Mouse (Mus musculus): ENCODE measurements around the gene Mlxipl. TPM values are rescaled to one million over a fixed set of nuclear protein-coding genes. Genes with fewer than 3 reads are reported as not detected.

The Mlxipl gene
- polyA plus RNA-seq, 1 experiment from 2014 or later = 1.6 TPM

GRCm38 (mm10) chr5:135161221-135161620 lies 71.5 kb downstream of the Mlxipl start:
- no peak overlapping the region for H3K4me3 ChIP-seq (replicated peaks)
- H3K27ac ChIP-seq = no peak overlapping the region
- H3K4me2 ChIP-seq (replicated peaks) = no peak overlapping the region
- H3K9me3 ChIP-seq = no peaks in the 10 kb centered on the region
- no peaks in the 10 kb centered on the region for H3K4me1 ChIP-seq (replicated peaks)
- H3K36me3 ChIP-seq = peaks cover 68% of the 10 kb centered on the region
- no peaks in the 10 kb centered on the region for H3K27me3 ChIP-seq
- no peak overlapping the region for H3K9ac ChIP-seq (replicated peaks)
- WGBS = over 99% methylated on average over 4 of the region's 4 CpGs
- no peak for ATAC-seq

- H3K27ac ChIP-seq = no peak overlapping the region
- no peak overlapping the region for H3K4me3 ChIP-seq (replicated peaks)
- WGBS = 94% methylated on average over 7 of the region's 7 CpGs
- H3K36me3 ChIP-seq = peaks cover 64% of the 10 kb centered on the region
- no peak overlapping the region for H3K9ac ChIP-seq (replicated peaks)
- no peaks in the 10 kb centered on the region for H3K9me3 ChIP-seq
- no peak for ATAC-seq
- H3K4me2 ChIP-seq (replicated peaks) = no peak overlapping the region
- H3K27me3 ChIP-seq = no peaks in the 10 kb centered on the region
- no peaks in the 10 kb centered on the region for H3K4me1 ChIP-seq (replicated peaks)
Observed at GRCm38 (mm10) chr5:135161650-135162049, 72.0 kb downstream of the Mlxipl start.

DNA sequence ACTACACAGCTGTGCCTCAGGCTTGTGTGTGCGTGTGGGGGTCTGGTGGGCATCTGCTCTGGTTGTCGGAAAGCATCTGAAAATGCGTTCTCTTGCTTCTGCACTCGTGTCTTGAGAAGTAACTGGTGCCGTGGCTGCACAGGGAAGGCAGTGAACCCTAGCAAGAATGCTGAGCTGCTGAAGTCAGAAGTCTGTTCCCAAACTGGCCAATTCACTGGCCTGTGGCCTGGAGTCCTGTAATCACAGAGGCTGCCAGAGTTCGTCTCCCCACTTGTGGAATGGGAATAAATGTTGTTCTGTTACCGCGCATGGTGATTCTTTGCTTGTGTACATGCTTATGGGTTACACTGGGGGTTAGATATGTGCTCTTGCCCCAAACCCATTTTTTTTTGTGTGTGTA lies 72.7 kb downstream of the Mlxipl start:
- Histone ChIP-seq H3K9me3 (no peaks in the 10 kb centered on the region), H3K4me1 (replicated peaks) (no peaks in the 10 kb centered on the region), H3K4me2 (replicated peaks) (no peak overlapping the region), H3K36me3 (peaks cover 57% of the 10 kb centered on the region), H3K27me3 (no peaks in the 10 kb centered on the region), H3K27ac (no peak overlapping the region), H3K9ac (replicated peaks) (no peak overlapping the region), H3K4me3 (replicated peaks) (no peak overlapping the region)
- WGBS = 95% methylated on average over 8 of the region's 8 CpGs
- no peak for ATAC-seq

DNA sequence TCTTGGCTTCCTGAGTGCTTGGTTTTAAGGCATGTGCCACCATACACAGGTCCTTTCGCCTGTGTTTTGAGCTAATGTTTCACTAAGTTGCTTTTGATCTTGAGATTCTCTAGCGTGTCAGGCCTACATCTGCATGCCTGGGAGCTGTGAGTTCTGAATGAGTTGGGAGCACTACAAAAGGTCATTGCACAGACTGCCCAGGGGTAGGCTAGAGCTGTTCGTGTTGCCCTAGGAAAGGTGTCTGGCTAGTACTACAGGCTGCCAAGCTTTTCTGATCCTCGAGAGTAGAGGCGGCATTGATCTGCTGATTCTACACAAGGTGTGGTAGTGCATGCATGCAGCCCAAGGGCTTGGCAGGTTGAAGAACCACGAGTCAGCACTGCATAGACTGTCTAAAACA lies 73.1 kb downstream of the Mlxipl start:
- Histone ChIP-seq H3K9ac (replicated peaks) (no peak overlapping the region), H3K4me2 (replicated peaks) (no peak overlapping the region), H3K27me3 (no peaks in the 10 kb centered on the region), H3K4me3 (replicated peaks) (no peak overlapping the region), H3K9me3 (no peaks in the 10 kb centered on the region), H3K36me3 (peaks cover 53% of the 10 kb centered on the region), H3K27ac (no peak overlapping the region), H3K4me1 (replicated peaks) (no peaks in the 10 kb centered on the region)
- no peak for ATAC-seq
- 95% methylated on average over 6 of the region's 6 CpGs for WGBS

GRCm38 (mm10) chr5:135166909-135167308 lies 77.2 kb downstream of the Mlxipl start:
- Histone ChIP-seq H3K27ac (no peak overlapping the region), H3K9ac (replicated peaks) (no peak overlapping the region), H3K9me3 (no peaks in the 10 kb centered on the region), H3K4me1 (replicated peaks) (peaks cover 14% of the 10 kb centered on the region), H3K27me3 (no peaks in the 10 kb centered on the region), H3K4me3 (replicated peaks) (no peak overlapping the region), H3K4me2 (replicated peaks) (no peak overlapping the region), H3K36me3 (peaks cover 20% of the 10 kb centered on the region)
- no peak for ATAC-seq
- 90% methylated on average over 4 of the region's 4 CpGs for WGBS

DNA sequence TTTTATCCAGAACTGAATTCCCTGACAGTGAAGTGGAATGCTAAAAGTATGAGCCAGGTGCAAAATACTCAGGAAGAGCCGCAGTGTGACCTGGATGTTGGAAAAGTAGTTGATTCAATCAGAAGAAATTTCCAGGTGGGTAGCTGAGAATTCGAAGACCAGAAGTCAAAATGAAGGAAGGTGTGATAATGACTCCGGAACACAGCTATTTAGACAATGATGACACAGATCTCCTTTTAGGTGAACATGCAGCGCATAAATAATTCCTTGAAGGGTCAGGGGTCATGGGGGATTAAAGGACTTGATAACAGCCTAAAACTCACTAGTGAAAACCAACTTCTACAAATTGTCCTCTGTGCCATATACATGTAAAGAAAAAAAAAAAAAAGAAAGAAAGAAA lies 77.8 kb downstream of the Mlxipl start:
- Histone ChIP-seq H3K4me1 (replicated peaks) (peaks cover 14% of the 10 kb centered on the region), H3K27me3 (no peaks in the 10 kb centered on the region), H3K4me3 (replicated peaks) (no peak overlapping the region), H3K9me3 (no peaks in the 10 kb centered on the region), H3K36me3 (peaks cover 20% of the 10 kb centered on the region), H3K9ac (replicated peaks) (no peak overlapping the region), H3K27ac (peak overlapping the region; percentile 99), H3K4me2 (replicated peaks) (peak overlapping the region; percentile 73; the same call in 1 of the 2 replicates)
- ATAC-seq = no peak
- WGBS = 96% methylated on average over 4 of the region's 4 CpGs

GRCm38 (mm10) chr5:135168063-135169062 lies 78.7 kb downstream of the Mlxipl start, which contains the start of gene Bcl7b:
Gene Bcl7b (plus strand): TSS chr5:135168283.
- Histone ChIP-seq H3K4me3 (replicated peaks) (peak within 1 kb of the TSS; percentile 64), H3K4me2 (replicated peaks) (peak within 1 kb of the TSS; percentile 73), H3K36me3 (peaks cover 22% of the 10 kb centered on the region), H3K9ac (replicated peaks) (peak within 1 kb of the TSS; percentile 80), H3K4me1 (replicated peaks) (peaks cover 14% of the 10 kb centered on the region), H3K9me3 (no peaks in the 10 kb centered on the region), H3K27me3 (no peaks in the 10 kb centered on the region), H3K27ac (peak within 1 kb of the TSS; percentile 99)
- ATAC-seq = peak; percentile 97
- 2% methylated on average over 86 of the region's 95 CpGs for WGBS

GRCm38 (mm10) chr5:135169479-135169878 lies 79.8 kb downstream of the Mlxipl start:
- Histone ChIP-seq H3K27me3 (no peaks in the 10 kb centered on the region), H3K4me3 (replicated peaks) (peak overlapping the region; percentile 64), H3K9me3 (no peaks in the 10 kb centered on the region), H3K27ac (peak overlapping the region; percentile 99; the same call in 1 of the 2 replicates), H3K4me1 (replicated peaks) (peaks cover 14% of the 10 kb centered on the region), H3K36me3 (peaks cover 32% of the 10 kb centered on the region), H3K9ac (replicated peaks) (peak overlapping the region; percentile 64; the same call in 1 of the 2 replicates), H3K4me2 (replicated peaks) (peak overlapping the region; percentile 73)
- ATAC-seq = no peak
- 90% methylated on average over 5 of the region's 5 CpGs for WGBS

GRCm38 (mm10) chr5:135171688-135172220 lies 82.1 kb downstream of the Mlxipl start:
- Histone ChIP-seq H3K4me3 (replicated peaks) (no peak overlapping the region), H3K9ac (replicated peaks) (no peak overlapping the region), H3K4me1 (replicated peaks) (peaks cover 14% of the 10 kb centered on the region), H3K27me3 (no peaks in the 10 kb centered on the region), H3K9me3 (no peaks in the 10 kb centered on the region), H3K36me3 (peaks cover 50% of the 10 kb centered on the region), H3K4me2 (replicated peaks) (no peak overlapping the region), H3K27ac (no peak overlapping the region)
- ATAC-seq = no peak
- 94% methylated on average over 6 of the region's 6 CpGs for WGBS

DNA sequence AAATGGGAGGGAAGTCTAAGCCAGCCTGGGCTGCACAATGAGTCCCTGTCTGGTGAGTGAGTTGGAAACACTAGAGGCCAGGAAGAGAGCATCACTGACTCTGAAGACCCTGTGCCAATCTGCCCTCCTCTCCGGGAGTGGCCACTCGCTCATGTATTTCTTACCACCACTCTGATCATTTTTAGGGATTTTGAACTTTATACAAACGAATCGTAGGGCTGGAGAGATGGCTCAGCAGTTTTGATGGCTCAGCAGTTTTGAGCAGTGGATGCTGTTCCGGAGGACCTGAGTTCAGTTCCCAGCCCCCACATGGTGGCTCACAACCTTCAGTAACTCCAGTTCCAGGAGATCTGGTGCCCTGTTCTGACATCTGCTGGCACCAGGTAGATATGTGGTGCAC lies 83.3 kb downstream of the Mlxipl start:
- Histone ChIP-seq H3K27me3 (no peaks in the 10 kb centered on the region), H3K4me1 (replicated peaks) (peaks cover 14% of the 10 kb centered on the region), H3K27ac (no peak overlapping the region), H3K9me3 (no peaks in the 10 kb centered on the region), H3K4me2 (replicated peaks) (no peak overlapping the region), H3K9ac (replicated peaks) (no peak overlapping the region), H3K4me3 (replicated peaks) (no peak overlapping the region), H3K36me3 (peaks cover 63% of the 10 kb centered on the region)
- 98% methylated on average over 5 of the region's 5 CpGs for WGBS
- ATAC-seq = no peak

GRCm38 (mm10) chr5:135175086-135175485 lies 85.4 kb downstream of the Mlxipl start:
- no peaks in the 10 kb centered on the region for H3K9me3 ChIP-seq
- no peak overlapping the region for H3K4me2 ChIP-seq (replicated peaks)
- no peak overlapping the region for H3K4me3 ChIP-seq (replicated peaks)
- ATAC-seq = no peak
- peaks cover 4% of the 10 kb centered on the region for H3K4me1 ChIP-seq (replicated peaks)
- no peak overlapping the region for H3K27ac ChIP-seq
- no peaks in the 10 kb centered on the region for H3K27me3 ChIP-seq
- H3K36me3 ChIP-seq = peaks cover 83% of the 10 kb centered on the region
- no peak overlapping the region for H3K9ac ChIP-seq (replicated peaks)

DNA sequence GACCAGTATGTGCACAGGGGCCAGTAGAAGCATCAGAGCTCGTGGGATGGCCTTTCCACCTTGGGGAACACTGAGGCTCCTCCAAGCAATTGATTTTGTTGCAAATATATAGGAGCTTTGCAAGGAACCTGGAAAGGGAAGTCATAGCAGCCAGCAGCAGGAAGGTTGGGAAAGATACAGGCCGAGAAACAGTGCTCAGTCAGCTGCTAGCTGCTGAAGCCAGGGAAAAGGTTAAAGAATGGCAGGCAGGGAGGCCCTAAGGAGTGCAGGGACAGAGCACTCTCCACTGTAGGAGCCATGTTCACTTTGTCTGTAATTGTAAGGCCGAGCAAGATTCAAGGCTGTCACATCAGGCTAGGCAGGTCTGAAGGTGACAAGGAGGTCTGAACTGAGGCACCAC lies 88.8 kb downstream of the Mlxipl start:
- Histone ChIP-seq H3K27me3 (no peaks in the 10 kb centered on the region), H3K36me3 (peaks cover 84% of the 10 kb centered on the region), H3K4me2 (replicated peaks) (no peak overlapping the region), H3K4me3 (replicated peaks) (no peak overlapping the region), H3K27ac (no peak overlapping the region), H3K9me3 (no peaks in the 10 kb centered on the region), H3K4me1 (replicated peaks) (no peaks in the 10 kb centered on the region), H3K9ac (replicated peaks) (no peak overlapping the region; the same call in 1 of the 2 replicates)
- WGBS = 89% methylated on average over 3 of the region's 3 CpGs
- no peak for ATAC-seq
